Mouse (Mus musculus) brain, embryonic 14.5 days (tissue): Measurements from ENCODE around the gene Pawr.

Experiments used
- CTCF ChIP-seq: fragments of 200-500 bp; IDR thresholded peaks from 2 replicates; pipeline ENCODE4 v1.5.1; 2012; ENCODE audit warnings: inconsistent platforms, mild to moderate bottlenecking, moderate library complexity, borderline replicate concordance; ENCODE audit not compliant: insufficient read depth, insufficient read length; ENCODE audit errors: extremely low read depth
- POLR2A ChIP-seq: fragments of 200-500 bp; IDR thresholded peaks from 2 replicates; pipeline ENCODE4 v1.6.1; 2012; ENCODE audit warnings: mild to moderate bottlenecking, inconsistent platforms, borderline replicate concordance; ENCODE audit not compliant: poor library complexity, insufficient read depth, insufficient read length, severe bottlenecking; ENCODE audit errors: extremely low read depth

DNA sequence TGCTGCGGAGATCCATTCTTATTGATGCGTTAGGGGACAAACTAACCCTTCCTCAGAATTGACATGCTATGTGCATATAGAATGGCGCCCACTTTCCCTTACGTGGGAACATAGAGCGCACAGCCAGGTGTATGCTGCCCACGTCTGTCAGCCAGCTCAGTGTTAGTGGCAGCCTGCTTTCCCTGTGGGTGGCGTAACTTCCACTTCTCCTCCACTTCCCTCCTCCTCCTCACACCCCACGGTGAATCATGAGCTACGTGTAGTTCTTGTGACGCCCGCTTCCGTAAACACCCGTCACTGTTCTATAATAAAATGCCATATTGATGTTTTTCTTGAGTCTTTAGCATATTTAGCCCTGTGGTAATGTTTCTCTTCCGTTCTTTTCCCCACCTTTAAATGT is 63.7 kb downstream of the Pawr start:
- TF ChIP-seq POLR2A (no peak), CTCF (no peak)
